Mouse (Mus musculus): Measurements from ENCODE around the gene Stard7.

- TF ChIP-seq POLR2A (IDR thresholded peaks at IDR 0.05; ENCODE audit: borderline replicate concordance, control insufficient read depth, low read depth, low read length) (no peak), CTCF (IDR thresholded peaks at IDR 0.05; ENCODE audit: control insufficient read depth, insufficient read depth, low read length) (no peak)
Measured at GRCm38 (mm10) chr2:127225261-127225660, 44.8 kb upstream of the Stard7 start.
